Mouse (Mus musculus) urinary bladder, adult 2 months (tissue): Measurements from ENCODE around the gene Il10. TPM values are rescaled to one million over a fixed set of nuclear protein-coding genes. Genes with fewer than 3 reads are reported as not detected.

ENCODE experiments used
- DNase-seq: peaks from one replicate; pipeline ENCODE4 v3.0.0; 2022; ENCODE audit warnings: low spot score
- polyA plus RNA-seq: library from polyadenylated mRNA; depleted of rRNA; stranded (reverse); fragments of >200 nt; gene quantifications from 2 replicates; pipeline ENCODE4 v1.2.3, GENCODE M21; 2012

Il10 gene
- polyA plus RNA-seq, 1 experiment = 0.23 TPM

- no peak for DNase-seq
Measured at GRCm38 (mm10) chr1:131049361-131049806, 29.7 kb downstream of the Il10 start.

GRCm38 (mm10) chr1:131050011-131050410 is 30.4 kb downstream of the Il10 start:
- DNase-seq = no peak

GRCm38 (mm10) chr1:131050617-131051016 is 31.0 kb downstream of the Il10 start:
- DNase-seq = no peak

- no peak for DNase-seq
Measured at GRCm38 (mm10) chr1:131051073-131051472, 31.4 kb downstream of the Il10 start.

GRCm38 (mm10) chr1:131053239-131053638 is 33.6 kb downstream of the Il10 start:
- DNase-seq = no peak

GRCm38 (mm10) chr1:131053656-131054055 is 34.0 kb downstream of the Il10 start:
- no peak for DNase-seq

- no peak for DNase-seq
Measured at GRCm38 (mm10) chr1:131054251-131054650, 34.6 kb downstream of the Il10 start.

- DNase-seq = no peak
Measured at GRCm38 (mm10) chr1:131058431-131058830, 38.8 kb downstream of the Il10 start.

- DNase-seq = no peak
Measured at GRCm38 (mm10) chr1:131059411-131059810, 39.8 kb downstream of the Il10 start.

GRCm38 (mm10) chr1:131059841-131060240 is 40.2 kb downstream of the Il10 start:
- no peak for DNase-seq

- DNase-seq = no peak
Measured at GRCm38 (mm10) chr1:131060290-131061253, 40.9 kb downstream of the Il10 start.

GRCm38 (mm10) chr1:131061740-131062254 is 42.2 kb downstream of the Il10 start:
- DNase-seq = no peak

- DNase-seq = no peak
Measured at GRCm38 (mm10) chr1:131062821-131063220, 43.2 kb downstream of the Il10 start.

- DNase-seq = no peak
Measured at GRCm38 (mm10) chr1:131064202-131064601, 44.6 kb downstream of the Il10 start.

- no peak for DNase-seq
Measured at GRCm38 (mm10) chr1:131068011-131068727, 48.5 kb downstream of the Il10 start.

- no peak for DNase-seq
Measured at GRCm38 (mm10) chr1:131069010-131069409, 49.4 kb downstream of the Il10 start.

- DNase-seq = no peak
Measured at GRCm38 (mm10) chr1:131072376-131072990, 52.8 kb downstream of the Il10 start.

- no peak for DNase-seq
Measured at GRCm38 (mm10) chr1:131074524-131074938, 54.9 kb downstream of the Il10 start.
